Mouse (Mus musculus) megakaryocyte, embryonic 14.5 days (primary cell): Measurements from ENCODE around the gene Gm9945. TPM values are rescaled to one million over a fixed set of nuclear protein-coding genes. Genes with fewer than 3 reads are reported as not detected.

Experiments
- H3K27me3 ChIP-seq: replicated peaks from 2 replicates; pipeline ENCODE3; 2012; ENCODE audit warnings: inconsistent platforms
- H3K36me3 ChIP-seq: replicated peaks from 2 replicates; pipeline ENCODE3; 2012; ENCODE audit warnings: low read length, inconsistent platforms, mixed read lengths
- H3K4me1 ChIP-seq: 2 replicates; pipeline ENCODE4 v1.6.1; 2012; ENCODE audit warnings: inconsistent platforms
- H3K4me3 ChIP-seq: replicated peaks from 2 replicates; pipeline ENCODE3; 2012; ENCODE audit warnings: moderate library complexity, mild to moderate bottlenecking, inconsistent platforms
- H3K9me3 ChIP-seq: 2 replicates; pipeline ENCODE4 v1.6.1; 2012; ENCODE audit warnings: inconsistent platforms
- FLI1 ChIP-seq: IDR thresholded peaks from 2 replicates; pipeline ENCODE4 v1.6.1; 2012; ENCODE audit warnings: low read length, inconsistent platforms, mixed read lengths
- GATA1 ChIP-seq: IDR thresholded peaks from 3 replicates; pipeline ENCODE4 v1.6.1; 2012; ENCODE audit warnings: mixed read lengths, low read length, inconsistent platforms, borderline replicate concordance
- polyA plus RNA-seq: library from polyadenylated mRNA; stranded (reverse); fragments of >175 nt; gene quantifications from 2 replicates; pipeline ENCODE4 v1.2.3, GENCODE M21; 2012; ENCODE audit warnings: low replicate concordance; ENCODE audit not compliant: insufficient read depth

Gm9945 gene
- polyA plus RNA-seq, 1 experiment, result not detected

GRCm38 (mm10) chr11:53521120-53521820 lies 41.3 kb downstream of the Gm9945 start:
- no peaks in the 10 kb centered on the region for H3K9me3 ChIP-seq
- peaks cover 96% of the 10 kb centered on the region for H3K4me1 ChIP-seq
- no peak for TF ChIP-seq GATA1
- no peak for TF ChIP-seq FLI1
- H3K4me3 ChIP-seq, result peak overlapping the region; percentile 94
- H3K36me3 ChIP-seq, result peaks cover 42% of the 10 kb centered on the region
- H3K27me3 ChIP-seq, result no peaks in the 10 kb centered on the region

- TF ChIP-seq GATA1 (no peak), FLI1 (no peak)
- Histone ChIP-seq H3K27me3 (no peaks in the 10 kb centered on the region), H3K4me3 (peak overlapping the region; percentile 94), H3K9me3 (no peaks in the 10 kb centered on the region), H3K4me1 (peaks cover 96% of the 10 kb centered on the region), H3K36me3 (peaks cover 47% of the 10 kb centered on the region)
Measured at GRCm38 (mm10) chr11:53521821-53522131, 41.8 kb downstream of the Gm9945 start.

- Histone ChIP-seq H3K27me3 (no peaks in the 10 kb centered on the region), H3K9me3 (no peaks in the 10 kb centered on the region), H3K36me3 (peaks cover 52% of the 10 kb centered on the region), H3K4me3 (no peak overlapping the region), H3K4me1 (peaks cover 96% of the 10 kb centered on the region)
- TF ChIP-seq FLI1 (no peak), GATA1 (no peak)
Measured at GRCm38 (mm10) chr11:53522362-53522761, 42.4 kb downstream of the Gm9945 start.

GRCm38 (mm10) chr11:53522930-53523329 lies 43.0 kb downstream of the Gm9945 start:
- TF ChIP-seq FLI1 (no peak), GATA1 (no peak)
- peaks cover 57% of the 10 kb centered on the region for H3K36me3 ChIP-seq
- H3K27me3 ChIP-seq, result no peaks in the 10 kb centered on the region
- H3K9me3 ChIP-seq, result no peaks in the 10 kb centered on the region
- H3K4me1 ChIP-seq, result peaks cover 96% of the 10 kb centered on the region
- peak overlapping the region; percentile 2 for H3K4me3 ChIP-seq

- Histone ChIP-seq H3K27me3 (no peaks in the 10 kb centered on the region), H3K9me3 (no peaks in the 10 kb centered on the region), H3K4me1 (peaks cover 96% of the 10 kb centered on the region), H3K36me3 (peaks cover 61% of the 10 kb centered on the region), H3K4me3 (no peak overlapping the region)
- TF ChIP-seq FLI1, result no peak
- no peak for TF ChIP-seq GATA1
Measured at GRCm38 (mm10) chr11:53523545-53524405, 43.8 kb downstream of the Gm9945 start.

GRCm38 (mm10) chr11:53524905-53525304 lies 44.9 kb downstream of the Gm9945 start:
- H3K36me3 ChIP-seq, result peaks cover 69% of the 10 kb centered on the region
- H3K4me3 ChIP-seq, result peak overlapping the region; percentile 34
- H3K27me3 ChIP-seq, result no peaks in the 10 kb centered on the region
- TF ChIP-seq FLI1 (no peak), GATA1 (no peak)
- no peaks in the 10 kb centered on the region for H3K9me3 ChIP-seq
- peaks cover 99% of the 10 kb centered on the region for H3K4me1 ChIP-seq

- no peaks in the 10 kb centered on the region for H3K27me3 ChIP-seq
- peaks cover 100% of the 10 kb centered on the region for H3K4me1 ChIP-seq
- no peaks in the 10 kb centered on the region for H3K9me3 ChIP-seq
- peaks cover 74% of the 10 kb centered on the region for H3K36me3 ChIP-seq
- TF ChIP-seq FLI1 (no peak), GATA1 (no peak)
- H3K4me3 ChIP-seq, result no peak overlapping the region
Measured at GRCm38 (mm10) chr11:53525461-53525860, 45.5 kb downstream of the Gm9945 start.

- TF ChIP-seq FLI1, result no peak
- TF ChIP-seq GATA1, result no peak
- Histone ChIP-seq H3K36me3 (peaks cover 77% of the 10 kb centered on the region), H3K4me3 (peak overlapping the region; percentile 66), H3K27me3 (no peaks in the 10 kb centered on the region), H3K4me1 (peaks cover 86% of the 10 kb centered on the region), H3K9me3 (no peaks in the 10 kb centered on the region)
Measured at GRCm38 (mm10) chr11:53528397-53529252, 48.7 kb downstream of the Gm9945 start.

GRCm38 (mm10) chr11:53529253-53529557 lies 49.2 kb downstream of the Gm9945 start:
- Histone ChIP-seq H3K36me3 (peaks cover 81% of the 10 kb centered on the region), H3K9me3 (no peaks in the 10 kb centered on the region), H3K27me3 (no peaks in the 10 kb centered on the region), H3K4me1 (peaks cover 80% of the 10 kb centered on the region), H3K4me3 (no peak overlapping the region)
- TF ChIP-seq FLI1 (no peak), GATA1 (no peak)

- H3K4me1 ChIP-seq, result peaks cover 72% of the 10 kb centered on the region
- H3K4me3 ChIP-seq, result no peak overlapping the region
- TF ChIP-seq GATA1 (no peak), FLI1 (no peak)
- H3K27me3 ChIP-seq, result no peaks in the 10 kb centered on the region
- H3K9me3 ChIP-seq, result no peaks in the 10 kb centered on the region
- peaks cover 82% of the 10 kb centered on the region for H3K36me3 ChIP-seq
Measured at GRCm38 (mm10) chr11:53530001-53530400, 50.0 kb downstream of the Gm9945 start.

Other genes with a start within 250 kb of the Gm9945 start
- gene Hspa4, start 179.7 kb upstream of the Gm9945 start, polyA plus RNA-seq, result 16.7 and 34.7 TPM in 2 replicates
- gene Zcchc10, start 155.5 kb upstream of the Gm9945 start, polyA plus RNA-seq, result 1.5 and 1.9 TPM in 2 replicates
- gene Aff4, start 129.3 kb upstream of the Gm9945 start, polyA plus RNA-seq, result 1.2 and 2.3 TPM in 2 replicates
- gene Leap2, start 57.0 kb upstream of the Gm9945 start, polyA plus RNA-seq, result not detected in 2 replicates
- 84.7 and 161 TPM in 2 replicates for gene Uqcrq, start 49.3 kb upstream of the Gm9945 start, polyA plus RNA-seq
- 0.77 TPM in 1 of 2 replicates, not detected in the other for gene Gdf9, start 49.1 kb upstream of the Gm9945 start, polyA plus RNA-seq
- gene Gm10447, start 23.1 kb upstream of the Gm9945 start, polyA plus RNA-seq, result not detected in 2 replicates
- 0.07 TPM in 1 of 2 replicates, not detected in the other for gene Shroom1, start 23.0 kb upstream of the Gm9945 start, polyA plus RNA-seq
- not detected in 2 replicates for gene Gm9837, start 9.7 kb upstream of the Gm9945 start, polyA plus RNA-seq
- gene Sowaha, start 108 bp downstream of the Gm9945 start, polyA plus RNA-seq, result not detected in 2 replicates
- 13.7 and 26.6 TPM in 2 replicates for gene Sept8, start 39.1 kb downstream of the Gm9945 start, polyA plus RNA-seq
- gene Kif3a, start 87.2 kb downstream of the Gm9945 start, polyA plus RNA-seq, result 1.6 and 5.8 TPM in 2 replicates
- not detected in 2 replicates for gene Il4, start 138.5 kb downstream of the Gm9945 start, polyA plus RNA-seq
- 0.17 TPM in 1 of 2 replicates, not detected in the other for gene Il13, start 154.5 kb downstream of the Gm9945 start, polyA plus RNA-seq
- gene Rad50, start 227.2 kb downstream of the Gm9945 start, polyA plus RNA-seq, result 2.9 and 3.2 TPM in 2 replicates
- not detected in 2 replicates for gene Il5, start 240.6 kb downstream of the Gm9945 start, polyA plus RNA-seq